Mouse (Mus musculus): ENCODE measurements at regions not wholly inside any gene's neighbourhood (a gene's known extent, or its start where the extent isn't known, plus 50 kb on each side); places are given as distances from the start of the nearest gene placed in this dataset.

DNA sequence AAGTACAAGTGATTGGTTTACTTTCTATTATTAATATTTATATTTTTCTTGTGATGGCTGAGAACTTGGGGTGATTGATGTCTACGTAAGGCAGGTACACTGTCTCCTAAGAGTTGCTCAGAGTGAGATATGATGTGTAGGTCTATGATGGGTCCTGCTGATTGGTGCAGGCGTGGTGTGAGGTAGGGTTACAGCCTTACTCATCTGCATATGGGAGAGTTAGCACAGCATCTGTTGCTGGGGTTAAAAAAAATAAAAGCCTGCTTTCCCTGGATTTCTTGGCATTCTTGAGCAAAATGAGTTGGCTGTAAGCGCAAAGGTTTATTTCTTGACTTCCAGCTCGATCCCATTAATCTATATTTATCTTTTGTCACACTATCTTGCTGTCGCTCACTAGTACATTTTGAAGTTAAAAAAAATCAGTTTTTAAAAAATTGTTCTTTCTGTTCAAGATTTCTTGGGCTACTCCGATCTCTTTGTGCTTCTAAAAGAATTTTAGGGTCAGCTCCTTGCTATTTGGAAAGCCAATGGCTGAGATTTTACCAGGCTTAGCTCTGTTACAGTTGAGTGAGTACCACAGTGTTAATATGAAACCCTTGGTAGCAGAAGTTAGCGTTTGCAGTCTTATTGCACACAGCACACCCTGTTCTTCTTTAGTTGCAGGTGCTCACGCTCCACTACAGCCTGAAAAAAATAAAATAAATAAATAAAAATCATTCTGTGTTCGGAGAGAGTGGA, 482.0 kb downstream of the Plekhb2 start:
- in situ Hi-C loops (cut with MboI, MseI), result no loop called here

DNA sequence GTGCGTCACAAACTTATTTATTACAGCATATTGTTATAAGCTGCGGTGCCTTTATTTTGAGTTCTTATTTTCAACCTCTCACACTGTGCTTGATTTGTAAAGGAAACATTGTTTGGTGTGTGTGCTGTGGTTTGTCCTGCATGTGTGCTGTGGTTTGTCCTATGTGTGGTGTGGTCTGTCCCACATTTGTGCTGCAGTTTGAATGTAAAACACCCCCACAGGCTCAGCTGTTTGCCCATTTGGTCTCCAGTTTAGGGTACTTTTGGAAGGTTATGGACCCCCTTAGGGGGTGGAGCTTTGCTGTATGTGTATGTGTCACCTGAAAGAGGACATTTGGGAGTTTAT, 482.5 kb downstream of the Plekhb2 start:
- in situ Hi-C loops (cut with MboI, MseI), result no loop called here

DNA sequence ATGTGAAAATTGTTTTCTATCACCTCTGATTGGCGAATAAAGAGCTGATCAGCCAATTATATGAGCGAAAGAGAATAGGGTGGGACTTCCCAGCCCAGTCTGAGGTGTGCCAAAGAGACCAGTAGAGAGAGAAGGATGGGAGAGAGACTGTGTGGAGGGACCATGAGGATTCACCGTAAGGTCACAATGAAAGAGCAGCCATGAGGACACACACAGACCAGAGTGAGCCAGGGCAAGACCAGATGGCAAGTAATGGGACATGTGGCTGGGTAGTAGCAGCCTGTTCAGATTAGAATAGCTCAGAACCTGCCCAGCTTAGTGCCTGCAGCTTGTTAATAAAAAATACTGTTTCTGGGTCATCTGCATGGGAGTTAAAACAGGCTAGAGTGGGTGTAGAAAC, 487.9 kb downstream of the Plekhb2 start:
- in situ Hi-C loops (cut with MboI, MseI), result no loop called here

DNA sequence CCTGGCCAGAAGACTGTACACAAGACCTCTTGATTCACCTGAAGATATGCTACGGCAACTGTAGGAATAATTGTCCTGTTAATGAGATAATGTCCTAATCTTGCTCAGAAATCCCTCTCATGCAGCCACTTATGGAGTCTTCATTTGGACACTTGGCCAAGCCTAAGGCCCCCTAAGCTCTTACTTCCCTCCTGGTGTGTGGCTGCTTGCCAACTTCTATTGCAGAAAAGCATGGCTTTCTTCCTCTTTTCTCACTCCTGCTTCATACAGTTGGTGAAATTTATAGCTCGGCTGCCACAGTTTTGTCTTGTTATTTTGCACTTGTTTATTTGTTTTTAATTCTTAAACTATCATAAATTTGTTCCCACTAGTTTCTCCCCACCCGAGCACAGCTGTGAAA, 488.4 kb downstream of the Plekhb2 start:
- in situ Hi-C loops (cut with MboI, MseI), result no loop called here

DNA sequence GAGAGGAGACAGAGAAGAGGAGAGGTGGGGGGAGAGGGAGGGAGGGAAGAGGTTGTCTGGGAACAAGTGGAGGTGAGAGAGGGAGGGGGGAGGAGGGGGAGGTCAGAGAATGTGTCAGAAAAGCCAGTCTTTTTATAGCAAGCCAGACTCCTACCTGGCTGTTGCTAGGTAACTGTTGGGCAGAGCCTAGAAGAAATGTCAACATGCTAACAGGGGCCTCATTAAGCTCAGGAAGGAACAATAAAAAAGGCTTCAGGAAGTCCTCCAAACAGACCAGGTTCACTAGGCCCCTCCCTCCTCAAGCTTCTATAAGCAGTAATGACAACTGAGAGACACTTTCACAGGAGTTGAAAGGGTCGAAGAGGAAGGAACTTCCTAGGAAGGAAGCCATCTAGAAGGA, 494.8 kb downstream of the Plekhb2 start:
- in situ Hi-C loops (cut with MboI, MseI), result no loop called here

DNA sequence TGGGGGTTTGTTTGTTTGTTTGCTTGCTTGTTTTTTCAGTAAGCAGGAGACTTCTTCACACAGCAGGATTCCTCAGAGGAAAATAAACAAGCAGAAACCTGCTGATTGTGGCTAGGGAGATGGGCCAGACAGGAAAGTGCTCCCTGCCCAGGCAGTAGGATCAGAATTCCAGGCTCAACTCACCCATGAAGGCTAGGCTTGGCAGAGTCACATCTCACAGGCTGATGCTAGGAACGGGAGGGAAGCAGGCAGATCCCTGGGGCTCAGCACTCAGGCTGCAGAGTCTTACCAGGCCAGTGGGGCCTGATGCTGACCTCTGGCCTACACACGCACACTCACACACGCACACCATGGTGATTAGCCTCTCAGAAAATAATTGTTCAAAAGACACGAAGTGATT, 498.5 kb downstream of the Plekhb2 start:
- in situ Hi-C loops (cut with MboI, MseI), result no loop called here

DNA sequence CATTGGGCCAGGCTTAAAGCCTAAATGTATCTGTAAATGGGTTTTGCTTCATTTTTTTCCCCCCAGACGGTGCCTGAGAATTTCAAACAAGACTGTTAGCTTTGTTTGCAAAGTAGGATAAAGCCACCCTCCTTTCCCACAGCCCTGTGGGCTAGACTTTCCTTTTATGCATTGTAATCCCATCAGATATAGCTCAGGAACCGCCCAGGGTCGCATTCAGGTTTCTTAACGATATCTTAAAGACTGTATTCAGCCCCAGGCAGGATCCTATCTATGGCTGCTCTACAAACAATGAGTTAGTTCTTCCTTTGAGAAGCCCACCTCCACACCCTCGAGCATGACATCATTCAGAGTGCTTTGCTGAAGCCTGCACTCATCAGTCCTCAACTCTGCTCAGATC, 509.2 kb downstream of the Plekhb2 start:
- in situ Hi-C loops (cut with MboI, MseI), result no loop called here

DNA sequence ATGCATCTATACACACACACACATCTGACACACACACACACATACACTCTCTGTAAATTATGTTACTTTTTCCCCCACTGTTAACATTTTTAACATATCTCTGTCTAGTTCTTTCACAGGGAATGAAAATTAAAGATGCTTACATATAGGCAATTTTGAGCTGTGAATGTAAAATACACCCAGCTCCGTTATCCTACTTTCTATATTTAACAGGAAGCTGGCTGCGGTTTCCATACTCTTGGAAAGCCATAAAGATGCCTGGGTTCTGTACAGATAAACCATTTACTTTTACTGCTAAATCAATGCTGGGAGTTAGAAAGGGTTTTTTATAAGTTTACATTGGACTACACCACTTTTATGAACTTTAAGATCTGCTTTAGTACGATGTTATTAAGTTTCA, 511.7 kb downstream of the Plekhb2 start:
- in situ Hi-C loops (cut with MboI, MseI), result no loop called here

DNA sequence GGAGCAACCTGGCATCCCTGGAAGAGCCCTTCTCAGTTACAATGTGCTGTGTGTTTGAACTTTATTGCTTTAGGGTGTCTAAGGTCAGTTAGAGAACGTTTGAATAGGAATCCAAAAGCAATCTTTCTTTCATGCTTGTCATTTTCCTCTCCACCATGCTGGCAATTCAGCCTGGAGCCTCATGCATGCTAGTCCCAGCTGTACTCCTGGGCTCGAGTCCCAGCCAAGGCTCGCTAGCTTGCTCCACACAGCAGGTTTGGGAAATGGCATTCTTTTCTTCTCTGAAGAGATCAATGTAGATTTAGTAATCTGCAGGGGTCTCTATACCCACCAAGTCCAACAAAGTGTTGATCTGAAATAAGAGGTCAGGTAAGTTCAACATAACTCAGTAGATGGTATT, 513.1 kb downstream of the Plekhb2 start:
- in situ Hi-C loops (cut with MboI, MseI), result no loop called here

DNA sequence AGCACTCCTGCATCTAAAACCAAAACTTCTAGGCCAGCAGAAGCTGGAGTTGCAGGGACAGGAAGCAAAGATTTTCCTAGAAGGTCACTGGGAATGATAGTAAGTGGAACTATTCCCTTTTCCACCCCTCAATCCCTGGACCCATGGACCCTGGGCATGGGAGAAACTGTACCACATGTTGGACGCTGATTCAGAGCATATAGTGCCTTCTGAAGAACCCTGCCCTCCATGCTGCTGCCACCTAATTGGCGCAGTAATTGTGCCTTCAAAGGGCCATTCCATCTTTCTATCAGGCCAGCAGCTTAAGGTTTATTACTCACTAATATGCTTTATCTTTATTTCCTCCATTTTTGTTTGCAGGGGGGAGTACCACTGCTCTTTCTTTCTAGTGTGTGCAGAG, 516.8 kb downstream of the Plekhb2 start:
- in situ Hi-C loops (cut with MboI, MseI), result no loop called here

DNA sequence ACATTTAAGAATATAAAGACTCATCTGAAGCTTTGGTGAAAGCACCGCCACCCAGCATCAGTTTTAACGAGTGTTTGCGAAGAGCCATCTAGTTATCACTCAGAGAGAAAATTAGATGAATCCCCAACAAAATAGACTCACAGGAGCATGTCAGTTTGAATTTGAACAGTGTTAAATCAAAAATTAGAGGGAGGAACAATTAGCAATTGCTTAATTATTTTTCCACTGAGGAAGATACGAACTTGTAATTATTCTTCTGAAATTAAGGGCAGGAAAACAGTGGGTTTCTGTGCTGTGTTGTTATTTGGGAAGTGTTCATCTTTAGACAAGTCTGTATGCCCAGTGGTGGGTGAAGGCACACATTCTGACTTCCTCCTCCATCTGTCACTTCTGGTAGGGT, 523.0 kb downstream of the Plekhb2 start:
- in situ Hi-C loops (cut with MboI, MseI), result no loop called here

DNA sequence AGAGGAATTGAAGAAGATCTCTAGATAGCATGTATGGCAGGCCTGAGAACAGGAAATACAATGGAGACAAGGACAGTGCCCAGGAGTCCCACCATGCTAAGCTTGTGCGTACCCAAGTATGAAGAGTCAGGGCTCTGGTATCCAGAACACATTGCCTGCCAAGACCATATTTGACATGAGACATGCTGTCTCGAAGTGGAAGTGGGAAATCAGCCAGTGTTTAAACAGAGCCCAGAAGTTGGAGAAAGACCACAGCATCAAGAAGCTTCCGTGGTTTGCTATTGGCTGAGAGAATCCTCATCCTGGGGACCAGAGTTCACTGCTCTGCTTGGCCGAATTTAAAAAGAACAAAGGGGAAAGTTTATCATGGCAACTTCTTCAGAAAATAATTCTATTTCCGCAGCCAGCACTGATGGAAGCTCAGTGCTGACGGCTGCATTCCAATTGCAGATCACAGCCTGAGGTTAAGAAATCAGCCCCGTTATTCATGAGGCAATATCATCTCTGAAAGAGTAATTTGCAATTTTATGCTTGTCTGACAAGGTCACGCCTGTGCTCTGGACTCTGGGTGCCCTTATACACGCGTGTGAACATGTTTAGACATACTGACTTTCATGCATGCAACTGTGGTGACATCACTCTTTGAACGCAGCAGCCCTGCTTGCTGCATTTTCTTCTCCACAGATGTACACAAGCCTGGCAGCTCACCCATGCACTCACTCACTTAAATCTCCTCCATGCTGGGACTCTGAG, 531.0 kb downstream of the Plekhb2 start:
- in situ Hi-C loops (cut with MboI, MseI), result loop anchor here (10.0 kb wide), 1 partner anchor 454 kb away; no protein-coding TSS in a partner anchor

DNA sequence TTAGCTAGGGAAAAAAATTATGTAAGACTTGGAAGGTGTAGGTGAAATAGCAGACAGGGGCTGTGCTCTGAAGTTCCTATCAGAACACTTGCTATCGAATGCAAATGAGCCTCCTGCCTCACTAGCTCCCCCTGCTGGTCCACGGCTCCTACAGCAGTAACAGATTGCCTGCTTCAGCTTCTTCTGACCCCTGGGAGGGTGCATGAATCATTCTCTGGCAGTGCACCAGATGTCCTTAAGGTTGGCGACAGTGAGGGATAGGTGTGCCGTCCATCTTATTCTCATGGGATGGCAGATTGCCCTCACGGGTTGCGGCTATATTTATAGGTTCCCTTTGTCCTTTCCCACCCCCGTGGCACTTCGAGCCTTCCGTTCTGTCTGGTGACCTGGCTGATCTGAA, 535.7 kb downstream of the Plekhb2 start:
- in situ Hi-C loops (cut with MboI, MseI), result loop anchor here (10.0 kb wide), 1 partner anchor 449 kb away; no protein-coding TSS in a partner anchor

DNA sequence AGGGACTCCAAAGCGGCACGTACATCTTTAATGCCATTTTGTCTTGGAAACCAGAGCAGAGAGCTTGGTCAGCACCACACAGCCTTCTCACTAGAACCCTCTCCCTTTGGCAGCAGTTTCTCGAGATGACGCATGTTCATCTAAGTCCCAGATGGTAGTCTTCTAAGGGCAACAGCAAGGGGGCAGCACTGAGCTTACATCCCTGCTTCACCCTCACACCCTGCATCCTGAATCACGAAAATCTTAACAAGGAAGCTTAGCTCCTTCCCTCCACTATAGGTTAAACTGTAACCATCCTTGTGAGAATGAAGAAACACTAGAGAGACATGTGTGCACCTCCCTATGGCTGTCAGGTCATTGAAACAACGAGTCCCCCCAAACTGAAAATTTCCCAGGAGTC, 538.4 kb downstream of the Plekhb2 start:
- in situ Hi-C loops (cut with MboI, MseI), result loop anchor here (10.0 kb wide), 1 partner anchor 447 kb away; no protein-coding TSS in a partner anchor

DNA sequence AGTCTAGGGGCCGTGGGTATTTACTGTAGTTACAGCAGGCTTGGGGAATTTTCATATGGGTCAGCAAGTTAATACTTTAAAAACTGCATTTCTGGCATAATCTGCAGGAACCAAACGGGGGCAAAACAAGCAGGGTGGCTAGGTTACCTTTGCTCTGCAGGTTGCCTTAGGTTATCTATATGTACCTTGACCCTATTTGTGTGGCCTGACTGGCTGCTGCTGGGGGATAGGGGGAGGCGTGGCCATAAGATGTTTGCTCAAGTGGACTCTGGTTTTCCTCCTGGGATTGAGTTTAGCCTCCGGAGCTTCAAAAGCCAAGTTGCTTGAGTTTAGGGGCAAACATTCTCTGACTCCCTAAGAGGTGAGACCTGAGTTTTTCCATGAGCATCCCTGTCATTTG, 540.6 kb downstream of the Plekhb2 start:
- in situ Hi-C loops (cut with MboI, MseI), result loop anchor here (10.0 kb wide), 1 partner anchor 724 kb away; no protein-coding TSS in a partner anchor

DNA sequence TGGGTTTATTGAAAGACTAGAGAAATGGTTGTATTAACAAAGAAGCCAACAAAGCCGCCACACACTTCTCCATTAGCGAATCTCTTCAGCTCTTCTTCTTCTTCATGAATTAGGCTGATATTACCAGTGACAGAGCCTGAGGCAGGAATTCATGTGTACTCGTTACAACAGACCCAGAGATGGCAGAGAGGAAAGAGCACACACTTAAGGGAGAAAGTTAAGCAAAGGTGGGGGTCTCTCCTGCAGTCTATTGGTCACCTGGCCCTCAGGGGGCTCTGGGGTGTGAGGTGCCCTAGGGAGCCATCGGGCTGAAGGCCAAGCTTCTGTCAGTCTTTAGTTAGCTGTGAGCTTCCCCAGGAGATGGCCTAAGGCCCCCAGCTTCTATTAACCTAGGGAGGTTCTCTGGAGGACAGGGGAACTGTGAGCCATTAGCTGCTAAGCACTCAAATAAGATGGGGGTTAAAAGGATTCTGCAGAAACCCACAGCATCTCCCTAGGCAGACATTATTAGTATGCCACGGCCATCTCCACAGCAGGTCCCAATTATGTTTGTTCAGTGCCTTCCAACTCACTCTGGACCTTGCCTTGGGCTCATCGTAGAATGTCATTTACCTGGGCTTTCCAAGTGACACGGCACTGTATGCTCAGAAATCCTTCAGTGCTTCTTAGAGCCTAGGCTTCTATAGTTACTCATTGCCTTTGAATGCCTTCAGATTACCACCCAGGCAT, 541.2 kb downstream of the Plekhb2 start:
- in situ Hi-C loops (cut with MboI, MseI), result loop anchor here (10.0 kb wide), 1 partner anchor 724 kb away; no protein-coding TSS in a partner anchor

DNA sequence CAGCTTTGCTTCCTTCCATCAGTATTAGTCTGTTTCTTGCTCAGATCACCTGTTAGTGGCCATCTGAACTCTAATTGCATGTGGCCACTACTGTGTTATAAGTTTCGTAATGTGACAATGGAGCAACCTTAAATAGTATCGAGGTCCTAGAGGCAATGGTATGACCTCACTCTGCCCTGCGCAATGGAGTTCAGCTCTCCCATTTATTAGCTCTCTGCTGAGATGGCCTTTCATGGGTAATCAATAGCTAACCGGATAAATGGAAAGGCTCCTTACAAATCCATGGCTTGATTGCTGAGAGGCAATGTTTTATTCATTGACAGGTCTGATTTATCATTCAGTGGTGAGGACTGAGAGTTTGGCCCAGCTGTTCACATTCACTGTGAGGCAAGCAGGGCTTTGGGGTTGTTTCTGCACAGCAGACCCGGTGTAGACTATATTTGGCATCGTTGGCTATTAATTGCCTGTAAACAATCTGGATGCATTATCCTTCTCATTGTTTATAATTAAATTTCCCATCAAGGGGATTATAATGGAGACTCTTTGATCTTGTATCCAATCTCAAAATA, 543.9 kb downstream of the Plekhb2 start:
- in situ Hi-C loops (cut with MboI, MseI), result loop anchor here (10.0 kb wide), 1 partner anchor 721 kb away; no protein-coding TSS in a partner anchor

DNA sequence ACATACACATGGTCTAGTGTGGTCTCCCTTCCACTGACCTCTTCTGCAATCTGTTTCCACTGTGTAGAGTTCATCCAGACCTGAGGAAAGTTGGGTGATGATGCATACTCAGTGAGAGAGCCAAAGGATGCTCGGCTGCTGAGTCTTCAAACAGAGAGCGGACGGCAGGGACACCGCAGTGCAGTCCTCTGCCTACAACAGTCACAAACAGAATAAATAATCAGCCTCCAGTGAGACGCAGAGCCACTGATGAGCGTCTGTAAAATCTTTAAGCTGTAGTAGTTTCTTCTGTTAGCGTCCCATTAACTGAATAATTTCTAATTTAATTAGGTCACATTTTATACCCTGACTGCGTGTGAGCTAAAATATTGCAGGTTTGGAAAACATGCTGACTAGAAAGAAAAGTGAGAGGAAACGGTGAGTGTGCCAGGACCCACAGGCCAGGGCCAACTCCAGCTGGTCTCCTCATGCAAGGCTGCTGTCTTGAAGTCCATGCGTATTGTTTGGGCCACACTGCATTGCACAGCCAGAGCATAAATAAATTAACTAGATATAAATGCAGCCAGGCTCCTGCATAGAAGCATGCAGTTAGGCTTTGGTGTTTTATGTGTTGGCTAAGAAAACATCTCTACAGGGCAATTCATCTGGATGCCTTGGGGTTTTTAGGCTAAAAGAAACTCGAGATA, 551.0 kb downstream of the Plekhb2 start:
- in situ Hi-C loops (cut with MboI, MseI), result no loop called here

DNA sequence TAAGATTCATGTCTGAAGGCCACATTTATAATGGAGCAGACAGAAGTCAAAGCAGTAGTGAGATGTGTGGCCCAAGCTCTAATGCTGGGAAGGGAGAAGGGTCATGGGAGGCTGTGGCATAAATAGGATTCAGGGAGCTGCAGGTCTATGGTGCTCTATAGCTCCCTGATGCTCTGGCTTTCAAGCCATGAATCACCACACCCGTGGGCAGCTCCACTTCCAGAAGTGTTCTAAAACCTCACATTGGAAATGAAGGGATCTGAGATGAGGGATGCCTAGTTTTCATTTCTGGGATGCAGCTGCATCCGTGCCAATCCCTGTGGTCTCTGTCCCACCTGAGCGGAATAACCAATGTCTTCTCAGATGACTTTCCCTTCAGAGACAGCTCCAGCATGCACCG, 553.2 kb downstream of the Plekhb2 start:
- in situ Hi-C loops (cut with MboI, MseI), result no loop called here

DNA sequence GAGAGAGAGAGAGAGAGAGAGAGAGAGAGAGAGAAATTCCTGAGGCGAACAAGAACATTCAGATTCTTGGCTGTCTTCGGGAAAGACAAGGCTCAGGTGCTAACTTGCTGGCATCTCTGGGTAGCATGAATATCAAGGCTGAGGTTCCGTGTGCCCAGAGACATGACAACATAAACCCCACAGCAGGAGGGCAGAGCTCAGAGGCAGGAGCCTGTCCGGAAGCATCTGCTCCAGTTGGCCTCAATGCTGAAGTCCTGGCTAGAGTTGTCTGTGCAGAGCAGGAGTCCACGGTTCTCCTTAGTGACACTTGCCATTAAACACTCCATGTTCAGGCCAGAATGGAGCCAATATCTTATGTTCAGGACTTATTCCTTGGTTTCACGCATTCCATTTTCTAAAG, 555.6 kb downstream of the Plekhb2 start:
- in situ Hi-C loops (cut with MboI, MseI), result no loop called here

DNA sequence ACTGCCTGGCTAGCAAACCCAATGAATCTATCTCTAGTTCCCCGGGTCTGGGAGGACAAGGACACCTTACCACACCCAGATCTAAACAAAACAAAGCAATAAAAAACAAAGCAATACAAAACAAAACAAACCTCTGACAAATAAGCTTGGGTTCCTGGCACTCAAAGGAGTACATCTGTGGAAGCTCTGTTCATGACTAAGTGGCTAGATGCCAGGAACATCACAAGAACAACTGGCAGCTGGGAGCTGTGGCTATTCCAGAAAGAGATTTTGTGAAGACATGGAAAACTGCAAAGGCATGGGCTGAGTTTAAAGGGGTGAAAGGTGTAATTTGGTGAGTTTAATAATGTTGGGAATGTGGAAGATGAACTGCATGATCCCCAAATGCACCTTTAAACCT, 565.9 kb downstream of the Plekhb2 start:
- in situ Hi-C loops (cut with MboI, MseI), result no loop called here

Data from T-helper 2 cell (primary cell).